Mouse (Mus musculus): ENCODE data around the gene Csnk1g1. TPM values are rescaled to one million over a fixed set of nuclear protein-coding genes. Genes with fewer than 3 reads are reported as not detected.

Gene Csnk1g1
- 10 to 100 TPM; 42.2 to 42.9 TPM for total RNA-seq (2021)
- long read RNA-seq, experiment 1, partial matches to known transcripts, result 0 of 12 reads
- long read RNA-seq, experiment 1, other reads (novel, unspliced or antisense), result 11 of 12 reads
- long read RNA-seq, experiment 2, partial matches to known transcripts, result 1 of 2 reads
- long read RNA-seq, experiment 2, other reads (novel, unspliced or antisense), result 1 of 2 reads

DNA sequence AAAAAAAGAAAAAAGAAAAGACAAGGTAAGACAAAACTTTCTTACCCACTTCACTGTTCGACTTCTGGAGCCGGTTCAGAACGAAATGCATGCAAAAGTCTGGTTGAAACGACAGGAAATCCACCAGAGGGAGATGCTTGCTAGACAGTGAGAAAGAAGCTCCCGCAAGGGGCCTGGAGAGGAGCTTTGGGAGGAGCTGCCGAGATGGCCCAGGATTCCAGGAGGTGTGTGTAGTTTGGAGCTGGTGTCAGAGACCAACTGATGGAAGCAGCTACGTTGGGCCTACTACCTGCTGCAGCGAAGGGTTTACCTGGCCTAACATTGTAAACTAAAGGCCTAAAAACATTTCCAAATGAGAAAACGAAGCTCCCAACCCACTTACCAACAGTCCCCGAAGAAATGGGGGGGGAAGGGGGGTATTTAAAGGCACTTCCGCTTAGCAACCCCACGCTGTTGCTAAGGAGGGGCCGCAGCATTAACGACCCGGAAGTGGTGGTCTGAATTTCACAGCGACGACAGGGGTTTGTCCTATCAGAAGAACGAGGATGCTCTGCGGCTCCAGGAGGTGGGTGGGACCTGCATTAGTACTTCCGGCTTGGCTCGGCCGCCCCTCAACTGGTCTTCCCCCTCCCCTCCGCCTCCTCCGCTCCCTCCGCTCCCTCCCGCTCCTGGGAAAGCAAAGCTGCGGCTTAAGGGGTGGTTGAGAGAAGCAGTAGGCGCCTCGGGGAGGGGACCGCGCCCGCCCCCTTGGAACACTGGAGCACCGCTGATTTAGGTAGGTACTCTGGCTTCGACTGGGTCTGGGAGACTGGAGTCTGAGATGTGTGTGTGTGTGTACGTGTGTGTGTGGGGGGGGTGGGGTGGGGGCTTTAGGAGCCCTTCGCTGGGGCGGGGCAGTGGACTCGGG lies at the start of gene Csnk1g1, which contains the start of gene Trip4:
TSS of gene Csnk1g1 (plus strand) at position 531 of the 907 bp plus-strand sequence.
TSS of gene Trip4 (minus strand) at position 401 of the 907 bp plus-strand sequence.
- DNase-seq (ENCODE audit: low spot score in 2 of 2), result peak; percentile 92 to 95

DNA sequence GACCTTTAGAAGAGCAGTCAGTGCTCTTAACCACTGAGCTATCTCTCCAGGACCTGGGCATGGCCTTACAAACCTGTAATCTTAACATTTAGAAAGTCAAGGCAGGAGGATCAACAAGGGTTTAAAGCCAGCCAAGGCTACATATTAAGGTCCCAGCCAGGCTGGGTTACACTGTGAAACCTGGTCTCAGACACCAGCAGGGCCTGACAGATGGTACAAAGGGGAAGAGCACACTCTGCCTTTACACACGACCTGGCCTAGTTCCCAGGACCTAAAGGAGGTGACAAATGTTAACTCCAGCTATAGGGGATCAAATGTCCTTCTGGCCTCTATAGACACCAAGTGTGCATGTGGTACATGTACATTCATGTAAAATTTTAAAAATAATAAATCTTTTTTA lies 49.1 kb upstream of the Csnk1g1 start:
- no peak for DNase-seq (ENCODE audit: low spot score in 2 of 2)

DNA sequence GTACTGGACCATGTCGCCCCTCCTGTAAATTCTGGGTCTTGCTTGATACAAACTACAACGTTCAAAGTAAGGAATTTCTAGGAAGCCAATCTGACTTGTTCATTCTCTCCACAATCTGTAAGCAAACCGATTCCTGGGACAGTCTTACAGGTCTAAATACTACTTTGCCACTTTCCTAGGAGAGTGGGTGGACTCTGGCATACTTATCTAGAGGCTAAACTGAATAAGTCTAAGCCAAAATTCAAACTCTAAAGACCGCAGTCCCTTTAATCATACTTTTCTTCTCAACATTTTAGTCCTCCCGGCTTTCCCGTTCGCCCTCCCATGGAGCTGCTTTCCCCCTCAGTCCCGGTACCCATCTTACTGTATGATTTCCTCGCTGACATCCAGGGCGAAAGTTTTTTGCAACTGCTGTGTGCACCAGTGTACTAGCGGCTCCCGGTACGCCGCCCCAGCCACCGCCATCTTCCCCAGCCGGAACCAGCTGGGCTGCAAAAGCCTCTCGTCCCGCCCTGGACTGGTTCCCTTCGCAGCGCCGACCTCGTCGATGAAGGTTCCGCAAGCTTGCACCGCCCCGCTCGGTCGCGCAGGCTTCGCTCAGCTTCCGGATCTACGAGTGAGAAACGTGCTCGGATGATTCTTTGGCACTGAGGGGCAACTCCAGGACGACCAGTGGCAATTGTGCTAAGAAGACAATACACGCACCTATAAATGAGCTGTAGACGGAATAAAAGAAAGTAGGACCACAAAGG lies 24.0 kb upstream of the Csnk1g1 start:
- DNase-seq (ENCODE audit: low spot score in 2 of 2), result peak; percentile 85 to 91

DNA sequence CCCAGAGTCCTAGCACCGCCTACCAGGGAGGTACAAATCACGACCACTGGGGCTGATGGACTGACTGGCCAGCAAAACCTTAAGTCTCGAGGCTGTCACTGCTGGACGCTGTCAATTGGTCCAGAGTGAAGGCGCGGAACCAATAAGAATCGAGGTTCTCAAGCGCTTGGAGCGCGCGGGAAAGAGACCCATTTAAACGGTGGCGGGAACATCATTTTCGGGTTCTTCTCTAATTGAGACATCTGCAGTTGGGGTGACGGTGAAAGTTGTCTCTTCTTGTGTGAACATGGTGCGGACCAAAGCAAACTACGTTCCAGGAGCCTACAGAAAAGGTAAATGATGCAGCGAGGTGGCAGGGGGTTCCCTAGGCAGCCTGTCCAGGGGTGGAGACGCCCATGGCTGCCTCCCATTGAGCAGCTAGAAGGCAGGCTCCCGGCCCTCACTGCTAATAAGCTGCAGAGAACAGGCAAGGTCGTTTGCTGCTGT lies 18.5 kb upstream of the Csnk1g1 start, which contains the start of gene Pclaf:
TSS of gene Pclaf (plus strand) at position 95 of the 486 bp plus-strand sequence.
- DNase-seq (ENCODE audit: low spot score in 2 of 2), result peak; percentile 42

DNA sequence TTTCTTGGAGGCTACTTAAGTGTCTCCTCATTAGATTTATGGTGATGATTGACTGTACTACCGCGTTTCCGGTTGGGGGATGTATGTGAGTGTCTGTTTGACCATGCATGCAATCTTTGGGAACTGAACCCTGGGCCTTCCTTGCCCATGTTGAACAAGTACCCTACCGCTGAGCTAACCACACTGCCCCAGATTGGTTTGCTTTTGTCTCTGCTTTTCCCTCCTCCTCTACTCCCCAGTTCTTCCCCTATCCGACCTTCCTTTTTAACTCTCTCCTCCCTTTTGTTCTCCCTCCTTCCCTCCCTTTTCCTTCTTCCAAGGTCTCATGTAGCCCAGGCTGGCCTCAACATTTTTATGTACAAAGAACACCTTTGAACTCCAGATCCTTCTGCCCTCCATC lies 17.6 kb upstream of the Csnk1g1 start:
- no peak for DNase-seq (ENCODE audit: low spot score in 2 of 2)

DNA sequence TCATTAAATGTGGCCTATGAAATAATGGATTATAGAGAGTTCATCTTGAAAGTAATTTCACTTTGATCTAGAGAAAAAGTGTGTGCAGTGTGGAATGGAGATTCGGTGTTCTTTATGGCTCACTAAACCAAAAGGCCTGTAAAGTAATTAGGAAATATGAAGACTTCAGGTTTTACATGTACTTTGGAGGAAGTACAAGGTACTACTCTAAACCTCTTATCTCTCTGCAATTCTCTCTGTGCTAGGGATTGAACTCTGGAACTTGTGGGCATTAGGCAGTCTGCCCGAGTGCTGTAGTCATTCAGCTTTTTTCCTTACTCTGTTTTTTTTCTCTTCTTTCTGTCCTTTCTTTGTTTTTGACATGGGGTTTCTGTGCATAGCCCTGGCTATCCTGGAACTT lies 11.7 kb upstream of the Csnk1g1 start:
- DNase-seq (ENCODE audit: low spot score in 2 of 2), result no peak

DNA sequence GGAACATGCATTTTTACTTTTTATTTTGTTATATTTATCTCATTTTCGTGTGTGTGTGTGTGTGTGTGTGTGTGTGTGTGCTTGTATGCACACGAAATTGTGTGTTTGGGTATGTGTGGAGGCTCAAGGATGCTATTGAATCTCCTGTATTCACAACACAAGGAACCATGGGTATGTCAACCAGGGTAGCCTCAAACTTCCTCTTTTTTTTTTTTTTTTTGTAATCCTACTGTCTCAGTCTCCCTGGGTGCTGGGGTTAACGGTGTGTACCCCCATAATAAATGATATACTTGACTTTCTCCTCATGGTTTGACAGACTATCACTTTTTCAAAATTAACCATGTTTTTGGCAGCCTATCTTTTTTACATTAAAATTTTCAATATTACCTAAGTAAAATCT lies 5.8 kb upstream of the Csnk1g1 start:
- no peak for DNase-seq (ENCODE audit: low spot score in 2 of 2)

DNA sequence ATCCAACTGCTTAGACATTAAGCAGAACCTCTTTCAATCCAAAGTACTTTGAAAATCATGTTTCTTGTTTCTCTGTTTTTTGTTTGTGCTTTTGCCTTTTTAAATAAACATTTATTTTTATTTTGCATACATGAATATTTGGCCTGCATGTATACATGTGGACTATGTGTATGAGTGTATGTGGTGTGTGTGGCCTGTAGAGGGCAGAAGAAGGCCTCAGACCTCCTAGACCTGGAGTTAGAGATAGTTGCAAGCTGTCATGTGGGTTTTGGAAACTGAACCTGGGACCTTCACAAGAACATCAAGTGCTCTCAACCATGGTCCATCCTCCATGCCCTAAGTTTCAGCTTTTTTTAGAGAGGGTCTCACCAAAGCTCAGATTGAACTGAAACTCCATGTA lies 5.3 kb upstream of the Csnk1g1 start:
- DNase-seq (ENCODE audit: low spot score in 2 of 2), result no peak

DNA sequence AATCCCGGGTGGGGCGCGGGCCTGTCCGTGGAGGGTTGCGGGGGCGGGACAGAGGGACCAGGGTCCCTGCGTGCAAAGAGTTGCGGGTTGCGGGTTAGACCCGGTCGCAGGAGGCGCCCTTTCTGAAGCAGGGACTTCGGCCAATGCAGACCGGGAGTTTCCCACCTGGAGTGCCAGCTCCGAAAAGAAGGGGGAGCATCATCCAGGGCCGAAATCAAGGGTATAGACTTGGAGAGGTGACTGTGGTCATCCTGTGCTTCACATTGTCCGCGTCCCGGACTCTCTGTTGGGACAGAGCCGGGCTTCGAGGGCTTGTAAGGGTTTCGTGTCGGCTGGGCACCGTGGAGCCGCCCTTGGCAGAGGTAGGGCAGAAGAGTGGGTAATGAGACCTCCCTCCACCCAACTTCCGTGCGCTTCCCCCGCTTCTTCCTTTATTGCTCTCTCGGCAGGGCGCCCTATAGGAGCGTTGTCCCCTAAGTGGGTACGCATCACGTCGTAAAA lies 627 bp downstream of the Csnk1g1 start:
- DNase-seq (ENCODE audit: low spot score in 2 of 2), result peak; percentile 45 to 52

DNA sequence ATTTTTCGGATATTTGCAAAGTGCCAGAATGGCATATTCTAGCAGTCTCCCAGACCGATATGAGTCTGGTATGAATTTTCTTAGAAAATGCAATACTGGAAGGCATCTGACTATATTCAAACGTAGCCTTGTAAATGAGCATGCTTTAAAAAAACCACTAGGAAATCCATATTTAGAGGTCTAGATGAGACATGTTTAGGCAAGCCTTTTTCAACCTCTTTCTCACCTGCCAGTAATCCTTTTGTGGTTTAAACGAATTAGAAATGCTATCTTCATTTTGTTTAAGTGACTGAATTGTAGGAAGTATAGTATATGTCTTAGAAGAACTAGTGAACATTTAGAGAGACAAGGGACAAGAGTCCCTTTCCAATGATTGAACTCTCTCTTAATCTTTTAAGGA lies 1.1 kb downstream of the Csnk1g1 start:
- DNase-seq (ENCODE audit: low spot score in 2 of 2), result no peak

DNA sequence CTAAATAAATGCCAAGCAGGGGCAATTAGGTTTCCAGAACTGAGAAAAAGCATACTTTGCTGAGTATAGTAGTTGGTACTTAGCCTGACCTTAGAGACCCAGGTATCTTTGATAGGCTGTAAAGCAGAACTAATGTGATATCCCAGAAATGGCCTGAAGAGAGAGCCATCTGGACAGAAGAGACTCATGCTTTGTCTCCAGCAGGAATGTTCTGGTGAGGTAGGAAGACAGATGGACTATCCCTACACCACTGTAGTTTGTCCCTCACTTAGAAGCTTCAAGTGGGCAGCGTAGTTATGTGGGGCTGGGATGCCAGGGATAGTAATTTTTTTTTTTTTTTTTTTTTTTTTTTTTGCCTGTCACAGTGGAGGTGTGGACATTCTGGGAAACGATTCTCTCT lies 5.3 kb downstream of the Csnk1g1 start:
- peak in 1 of 2 experiments; percentile 22 for DNase-seq (ENCODE audit: low spot score in 2 of 2)

DNA sequence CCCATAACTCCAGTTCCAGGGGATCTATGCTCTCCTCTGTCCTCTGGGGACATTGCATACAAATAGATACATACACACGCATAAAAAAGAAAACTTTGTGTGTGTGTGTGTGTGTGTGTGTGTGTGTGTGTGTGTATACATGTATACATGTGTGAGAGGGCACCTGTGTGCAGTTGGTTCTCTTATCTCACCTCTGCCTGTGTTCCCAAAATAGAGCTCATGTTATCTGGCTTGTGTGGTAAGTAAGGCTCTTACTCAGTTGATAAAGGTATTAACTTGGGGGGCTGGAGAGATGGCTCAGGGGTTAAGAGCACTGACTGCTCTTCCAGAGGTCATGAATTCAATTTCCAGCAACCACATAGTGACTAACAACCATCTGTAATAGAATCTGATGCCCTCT lies 8.3 kb downstream of the Csnk1g1 start:
- no peak for DNase-seq (ENCODE audit: low spot score in 2 of 2)

DNA sequence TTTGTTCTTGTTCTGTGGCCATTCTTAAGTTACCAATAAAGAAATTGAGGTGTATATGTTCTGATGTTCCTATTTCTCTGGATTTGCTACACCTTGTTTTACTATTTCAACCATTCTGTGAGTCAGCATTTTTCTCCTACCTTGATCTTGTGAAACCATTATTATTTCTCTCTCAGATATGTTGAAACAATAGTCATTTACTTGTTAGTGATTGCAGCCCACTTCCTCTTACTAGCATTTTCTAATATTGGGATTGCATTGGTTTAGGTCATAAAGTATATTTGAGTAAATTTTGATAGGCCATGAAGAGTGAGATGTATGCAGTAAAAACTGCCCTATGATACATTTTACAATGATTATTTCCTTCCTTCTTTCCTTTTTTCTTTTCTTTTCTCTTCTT lies 19.7 kb downstream of the Csnk1g1 start:
- DNase-seq (ENCODE audit: low spot score in 2 of 2), result no peak

DNA sequence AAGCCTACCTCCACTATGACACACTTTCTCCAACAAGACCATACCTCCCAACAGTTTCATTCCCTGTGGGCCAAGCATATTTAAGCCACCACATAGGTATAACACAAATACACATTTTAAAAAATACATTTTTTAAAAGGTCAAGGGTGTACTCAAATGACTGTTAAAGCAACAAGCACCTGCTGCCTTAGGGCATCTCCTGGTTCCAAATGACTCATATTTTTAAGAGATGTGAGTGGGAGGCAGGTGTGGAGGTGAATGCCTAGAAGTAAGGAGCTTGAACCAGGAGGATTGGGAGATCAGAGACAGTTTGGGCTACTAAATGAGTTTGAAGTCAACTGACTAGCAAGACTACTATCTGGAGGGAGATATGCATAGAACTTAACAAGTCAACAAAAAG lies 21.1 kb downstream of the Csnk1g1 start:
- DNase-seq (ENCODE audit: low spot score in 2 of 2), result no peak

DNA sequence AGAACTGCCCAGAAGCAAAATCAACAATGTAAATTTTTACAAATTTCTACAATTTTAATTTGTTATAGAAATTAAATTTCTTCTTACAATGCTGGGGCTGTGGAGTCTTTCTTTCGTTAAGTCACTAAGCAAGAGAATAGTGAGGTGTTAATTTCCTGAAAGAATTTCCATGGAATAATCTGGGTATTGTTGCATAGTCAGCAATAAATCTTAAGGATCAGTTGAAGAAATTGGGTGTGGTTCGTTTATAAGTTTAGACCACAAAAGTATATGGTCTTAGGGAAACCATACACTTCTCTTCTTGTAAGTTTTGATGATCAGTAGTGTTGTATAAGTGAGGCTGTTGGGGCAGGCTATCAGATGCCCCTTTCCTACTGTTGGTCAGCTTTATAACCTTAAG lies 28.8 kb downstream of the Csnk1g1 start:
- no peak for DNase-seq (ENCODE audit: low spot score in 2 of 2)

DNA sequence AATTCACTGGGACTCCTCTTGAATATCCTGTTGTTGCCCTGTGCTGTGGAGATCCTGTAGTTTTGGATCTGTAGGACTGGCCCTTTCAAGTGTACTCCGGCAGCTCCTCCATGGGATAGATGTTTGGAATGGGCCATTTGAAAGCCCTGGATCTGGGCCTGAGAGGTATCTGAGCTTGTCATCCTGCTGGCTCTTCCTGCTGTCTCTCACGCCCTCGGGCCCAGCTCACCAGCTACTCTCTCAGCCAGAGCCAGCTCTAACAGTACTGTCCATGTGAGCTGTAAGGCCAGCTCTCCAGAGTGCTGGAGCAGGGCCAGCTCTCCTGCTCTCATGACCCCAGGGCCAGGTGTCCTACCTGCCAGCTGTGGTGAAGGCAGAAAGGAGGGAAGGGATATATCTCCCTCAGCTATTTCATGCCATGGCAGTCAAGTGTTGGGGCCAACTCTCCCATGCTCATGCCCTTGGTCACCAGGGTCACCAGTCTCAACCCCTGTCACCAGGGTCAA lies 42.4 kb downstream of the Csnk1g1 start:
- DNase-seq (ENCODE audit: low spot score in 2 of 2), result no peak

DNA sequence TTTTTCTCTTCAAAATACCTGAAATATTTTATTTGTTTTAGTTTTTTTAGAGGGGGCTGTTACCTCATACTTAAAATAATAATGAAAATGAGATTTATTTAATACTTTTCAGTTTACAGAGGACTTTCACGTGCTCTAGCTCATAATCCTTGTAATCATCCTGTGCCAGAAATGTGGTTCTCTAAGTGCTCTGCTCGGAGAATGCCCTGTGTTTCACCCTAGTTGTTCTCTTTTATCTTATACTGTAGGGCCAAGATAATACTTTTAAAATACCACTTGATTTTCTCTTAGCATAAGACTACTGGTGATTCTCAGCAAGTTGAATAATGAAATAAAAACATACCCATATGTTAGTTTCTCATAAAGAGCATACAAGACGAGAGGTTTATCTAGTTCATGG lies 61.3 kb downstream of the Csnk1g1 start:
- no peak for DNase-seq (ENCODE audit: low spot score in 2 of 2)

DNA sequence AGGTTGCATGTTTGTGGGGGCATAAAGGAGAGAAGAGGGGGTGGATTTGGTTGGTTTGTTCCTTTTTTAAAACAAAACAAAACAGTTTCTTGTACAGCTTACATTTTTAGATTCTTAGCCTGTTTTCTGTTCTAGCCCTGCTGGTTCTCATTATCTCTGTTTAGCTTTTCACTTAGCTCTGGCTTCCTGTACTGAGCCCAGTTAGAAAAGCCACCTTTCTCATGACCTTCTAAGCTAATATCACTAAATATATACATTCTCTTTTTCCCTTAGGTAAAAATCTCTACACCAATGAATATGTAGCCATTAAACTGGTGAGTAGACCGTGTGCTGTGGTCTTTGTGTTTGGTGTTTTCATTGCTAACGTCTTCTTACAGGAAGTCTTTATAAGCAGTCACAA lies 64.5 kb downstream of the Csnk1g1 start:
- no peak for DNase-seq (ENCODE audit: low spot score in 2 of 2)

DNA sequence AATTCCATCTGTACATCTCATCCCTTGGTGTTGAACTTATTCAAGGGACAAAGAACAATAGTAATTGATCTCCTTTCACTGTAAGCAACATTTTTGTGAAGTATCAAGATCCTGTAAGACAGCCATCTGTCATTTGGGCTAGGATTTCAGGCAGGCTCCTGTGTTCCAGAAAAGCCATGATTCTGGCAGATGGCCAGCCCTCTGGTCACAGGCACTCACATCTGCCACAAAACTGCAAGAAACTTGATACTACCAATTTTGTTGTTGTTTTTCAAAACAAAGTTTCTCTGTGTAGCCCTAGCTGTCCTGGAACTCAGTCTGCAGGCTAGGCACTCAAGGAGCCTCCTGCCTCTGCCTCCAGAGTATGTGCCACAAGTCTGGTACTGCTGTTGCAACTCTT lies 67.2 kb downstream of the Csnk1g1 start:
- DNase-seq (ENCODE audit: low spot score in 2 of 2), result peak in 1 of 2 experiments; percentile 5

DNA sequence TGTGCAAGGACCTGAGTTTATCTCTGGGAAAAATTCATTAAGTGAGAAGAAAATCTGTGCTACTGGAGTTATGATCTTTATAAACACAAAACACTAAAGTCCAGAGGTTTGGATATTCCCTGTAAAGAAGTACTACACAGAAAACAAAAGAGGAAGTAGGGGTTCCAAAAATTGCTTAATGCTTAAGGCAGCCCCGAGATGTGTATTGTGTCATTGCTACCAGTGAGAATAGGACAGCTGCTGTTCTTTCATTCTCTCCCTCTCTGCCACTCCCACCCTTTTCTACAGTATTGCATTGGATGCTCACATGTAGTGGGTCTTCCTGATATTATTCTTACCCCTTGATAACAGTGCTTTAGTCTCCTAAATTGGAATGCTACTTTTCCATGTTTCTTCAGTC lies 74.1 kb downstream of the Csnk1g1 start:
- no peak for DNase-seq (ENCODE audit: low spot score in 2 of 2)

DNA sequence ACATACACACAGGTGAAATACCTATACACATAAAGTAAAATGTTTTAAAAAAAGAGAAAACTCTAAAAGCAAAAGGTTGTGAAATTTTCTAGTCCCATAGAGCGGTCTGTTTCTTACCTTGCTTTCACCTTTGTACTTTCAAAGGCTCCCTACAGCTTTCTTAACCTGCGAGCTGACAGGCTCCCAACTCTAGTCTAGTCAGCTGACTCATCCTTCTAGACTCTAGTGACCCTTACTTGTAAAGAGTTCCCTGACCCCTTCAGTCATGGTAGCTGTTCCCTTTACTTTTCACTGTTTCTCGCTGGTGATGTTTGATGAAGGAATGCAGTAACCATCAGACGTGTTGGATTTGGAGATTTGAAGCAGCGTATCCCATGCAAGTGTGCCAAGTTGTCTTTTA lies 78.3 kb downstream of the Csnk1g1 start:
- no peak for DNase-seq (ENCODE audit: low spot score in 2 of 2)

Data from left cerebral cortex, adult 18-20 months (tissue).